Mouse (Mus musculus): ENCODE results near the gene Grik3.

The Grik3 gene

DNA sequence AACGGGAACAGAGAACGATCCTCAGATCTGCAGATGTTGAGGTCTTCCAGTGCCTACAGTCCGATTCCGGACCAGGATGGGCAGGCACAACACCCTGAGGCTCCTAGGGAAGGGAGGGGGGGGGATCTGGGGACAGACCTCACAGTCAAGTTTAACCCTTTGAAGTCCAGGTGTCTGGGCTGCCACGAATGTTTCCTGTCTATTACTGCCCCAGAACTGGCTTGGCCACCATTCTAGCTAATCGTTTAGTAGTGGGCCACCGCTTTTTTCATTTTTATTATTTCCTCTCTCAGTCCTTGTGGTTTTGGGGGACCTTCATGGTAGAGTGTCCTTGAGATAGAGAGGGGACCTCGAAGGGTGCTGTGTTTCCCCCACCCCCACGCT lies 1.6 kb downstream of the Grik3 start:
- DNase-seq (ENCODE audit: low spot score) = no peak

DNA sequence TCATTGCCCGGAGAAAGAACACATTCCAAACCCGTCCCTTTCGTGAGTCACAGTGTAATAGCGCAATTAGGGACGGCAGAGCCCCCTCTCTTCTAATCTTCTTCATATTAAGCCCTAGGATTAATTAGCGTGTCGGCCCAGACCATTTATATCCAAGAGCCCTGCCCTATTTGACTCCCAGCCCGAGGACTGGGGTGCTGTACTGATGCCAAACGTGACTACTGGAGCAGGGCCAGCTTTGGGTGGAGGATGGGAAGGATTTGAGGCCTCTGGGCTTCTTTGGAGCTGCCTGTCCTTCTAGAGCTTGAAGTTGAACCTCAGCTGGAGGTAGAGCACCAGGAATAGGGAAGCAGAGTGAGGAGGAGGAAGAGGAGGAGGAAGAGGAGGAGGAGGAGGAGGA lies 2.2 kb downstream of the Grik3 start:
- DNase-seq (ENCODE audit: low spot score) = no peak

GRCm38 (mm10) chr4:125493124-125493523 lies 2.6 kb downstream of the Grik3 start:
- DNase-seq (ENCODE audit: low spot score) = no peak

DNA sequence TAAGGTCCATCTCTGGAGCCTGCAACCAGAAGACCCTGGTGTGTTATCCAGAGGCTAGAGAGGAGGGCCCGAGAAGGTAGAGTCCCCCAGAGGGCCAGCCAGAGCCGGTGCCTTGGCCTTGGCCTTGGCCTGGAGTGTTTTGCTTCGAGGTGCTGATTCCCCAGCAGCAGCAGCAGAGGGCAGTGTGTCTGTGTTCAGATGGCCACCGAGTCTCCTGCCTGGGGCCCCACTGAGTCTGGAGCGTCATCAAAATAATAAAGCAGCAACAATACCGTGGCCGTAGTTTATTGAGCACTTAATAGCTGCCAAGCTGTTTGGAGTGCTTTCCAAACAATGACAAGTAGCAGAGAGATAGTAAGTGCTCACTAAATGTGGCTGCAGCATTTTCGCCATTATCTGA lies 5.0 kb downstream of the Grik3 start:
- no peak for DNase-seq (ENCODE audit: low spot score)

DNA sequence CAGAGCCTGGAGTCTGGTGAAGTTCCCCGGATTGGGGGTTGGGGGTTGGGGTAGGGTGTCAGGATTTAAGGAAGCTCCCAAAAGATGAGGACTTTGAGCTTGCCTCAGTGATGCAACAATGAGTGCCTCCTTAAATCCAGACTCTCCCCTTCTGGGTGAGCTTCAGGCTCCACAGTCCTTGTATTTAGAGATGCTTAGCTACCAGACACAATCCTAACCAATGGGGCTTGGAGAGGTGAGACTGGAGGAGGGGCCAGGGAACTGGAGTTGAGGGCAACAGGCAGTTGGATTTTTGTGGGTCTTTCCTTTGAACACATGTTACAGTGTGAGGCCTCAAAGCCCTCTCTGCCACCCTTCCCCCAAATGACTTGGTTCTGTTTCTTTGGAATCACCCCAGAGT lies 6.5 kb downstream of the Grik3 start:
- DNase-seq (ENCODE audit: low spot score) = no peak

DNA sequence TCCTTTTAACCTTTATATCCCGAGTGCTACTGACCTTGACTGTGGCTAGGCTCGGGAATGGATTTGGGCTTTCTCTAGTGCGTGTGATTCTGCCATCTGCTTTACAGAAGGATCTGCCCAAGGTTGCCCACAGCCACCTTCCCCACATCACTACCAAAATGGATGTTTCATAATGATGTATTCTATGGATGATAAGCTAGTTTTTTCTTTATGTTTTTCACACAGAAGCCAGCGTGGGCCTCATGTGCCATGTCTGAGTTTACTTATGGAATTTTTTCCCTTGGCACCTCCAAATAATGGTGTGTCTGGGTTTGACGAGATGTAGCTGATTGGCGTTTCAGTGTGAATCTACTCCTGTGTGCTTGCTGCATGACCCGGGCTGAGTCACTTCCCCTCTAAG lies 7.0 kb downstream of the Grik3 start:
- no peak for DNase-seq (ENCODE audit: low spot score)

DNA sequence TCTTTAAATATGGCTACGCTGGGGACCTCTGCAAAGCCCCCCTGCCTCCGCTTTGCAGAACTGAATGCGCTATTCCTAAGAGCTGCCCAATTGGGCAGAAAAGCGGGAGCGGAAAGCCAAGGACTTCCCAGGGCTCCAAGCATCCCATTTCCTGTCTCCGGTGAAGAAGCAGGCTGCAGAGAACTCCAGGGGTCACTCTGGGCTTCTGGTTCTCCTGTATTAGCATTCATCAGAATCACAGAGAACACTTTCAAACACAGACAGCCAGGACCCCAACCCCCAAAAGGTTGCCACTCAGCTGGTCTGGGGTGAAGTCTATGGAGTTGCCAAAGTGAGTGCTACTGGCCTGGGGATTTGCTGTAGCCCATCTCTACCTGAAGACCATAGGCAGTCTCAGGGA lies 8.4 kb downstream of the Grik3 start:
- no peak for DNase-seq (ENCODE audit: low spot score)

GRCm38 (mm10) chr4:125502861-125503260 lies 12.4 kb downstream of the Grik3 start:
- DNase-seq (ENCODE audit: low spot score) = no peak

GRCm38 (mm10) chr4:125512434-125512833 lies 21.9 kb downstream of the Grik3 start:
- DNase-seq (ENCODE audit: low spot score) = no peak

DNA sequence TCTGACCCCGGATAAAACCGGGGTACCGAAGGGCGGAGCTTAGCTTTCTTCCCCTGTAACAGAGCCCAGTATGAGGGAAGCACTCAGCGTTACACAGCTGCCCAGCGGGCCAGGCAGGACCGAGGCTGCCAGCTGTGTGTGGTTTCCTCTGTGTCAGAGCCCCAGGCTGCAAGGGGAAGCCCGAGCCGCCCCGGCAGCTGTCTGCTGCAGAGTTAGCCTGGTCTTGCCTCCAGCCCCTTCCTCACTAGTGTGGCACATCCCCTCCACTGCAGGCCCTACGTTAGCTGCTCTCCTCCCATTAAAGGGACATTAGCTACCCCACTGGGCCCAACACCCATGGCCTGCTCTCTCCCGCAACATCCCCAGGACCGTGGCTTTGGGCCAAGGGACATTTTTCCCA lies 25.1 kb downstream of the Grik3 start:
- no peak for DNase-seq (ENCODE audit: low spot score)

- DNase-seq (ENCODE audit: low spot score) = no peak
Measured at GRCm38 (mm10) chr4:125516612-125517011, 26.1 kb downstream of the Grik3 start.

- no peak for DNase-seq (ENCODE audit: low spot score)
Measured at GRCm38 (mm10) chr4:125518861-125519260, 28.4 kb downstream of the Grik3 start.

GRCm38 (mm10) chr4:125522931-125523330 lies 32.4 kb downstream of the Grik3 start:
- DNase-seq (ENCODE audit: low spot score) = no peak

DNA sequence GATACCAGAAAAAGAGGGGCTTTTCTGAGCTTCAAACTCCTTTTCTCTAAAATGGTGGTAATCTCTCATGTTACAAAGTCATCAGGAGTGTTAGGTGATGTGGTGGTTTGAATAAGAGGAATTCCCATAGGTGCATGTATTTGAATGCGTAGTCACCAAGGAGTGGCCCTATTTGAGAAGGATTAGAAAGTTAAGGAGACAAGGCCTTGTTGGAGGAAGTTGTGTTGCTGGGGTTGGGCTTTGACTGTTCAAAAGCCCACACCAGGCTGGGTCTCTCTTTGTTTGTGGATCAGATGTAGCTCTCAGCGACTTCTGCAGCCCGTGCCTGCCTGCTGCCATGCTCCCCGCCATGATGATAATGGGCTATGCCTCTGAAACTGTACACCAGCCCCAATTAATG lies 34.8 kb downstream of the Grik3 start:
- DNase-seq (ENCODE audit: low spot score) = no peak

DNA sequence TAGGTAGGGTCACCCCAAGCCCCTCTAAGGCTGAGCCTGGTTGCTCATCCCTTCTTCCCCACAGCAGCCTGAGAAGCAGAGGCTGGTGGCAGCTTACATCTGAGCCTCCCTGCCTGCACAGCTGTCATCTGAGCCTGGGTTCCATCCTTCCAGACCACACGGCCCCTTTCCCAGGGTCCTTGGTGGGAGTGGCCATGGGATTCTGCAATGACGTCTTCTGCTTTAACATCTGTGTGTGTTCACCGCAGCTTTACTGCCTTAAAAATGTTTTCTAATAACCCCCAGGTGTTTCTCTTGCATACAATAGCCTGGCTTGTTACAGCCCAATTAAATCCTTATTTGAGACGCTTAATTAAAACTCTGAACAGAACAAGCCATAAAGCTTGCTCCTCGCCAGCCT lies 35.9 kb downstream of the Grik3 start:
- DNase-seq (ENCODE audit: low spot score) = no peak

DNA sequence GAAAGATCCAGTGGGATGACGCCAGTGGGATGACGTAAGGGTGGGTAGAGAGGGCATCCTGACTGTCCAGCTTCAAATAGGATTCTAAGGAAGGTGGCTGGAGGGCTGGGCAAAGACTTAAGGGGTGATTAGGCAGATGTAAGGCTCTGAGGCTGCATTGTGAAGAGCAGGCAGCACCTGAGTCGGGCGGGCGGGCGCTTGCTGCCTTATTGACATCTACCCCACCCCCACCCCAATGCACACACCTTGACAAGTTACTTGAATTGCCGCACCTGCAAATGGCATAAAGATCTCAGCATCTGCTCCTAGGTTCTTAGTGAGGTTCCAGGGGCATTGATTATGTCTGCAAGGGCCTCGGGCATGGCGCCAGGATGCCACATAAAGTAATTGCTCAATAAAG lies 43.5 kb downstream of the Grik3 start:
- no peak for DNase-seq (ENCODE audit: low spot score)

DNA sequence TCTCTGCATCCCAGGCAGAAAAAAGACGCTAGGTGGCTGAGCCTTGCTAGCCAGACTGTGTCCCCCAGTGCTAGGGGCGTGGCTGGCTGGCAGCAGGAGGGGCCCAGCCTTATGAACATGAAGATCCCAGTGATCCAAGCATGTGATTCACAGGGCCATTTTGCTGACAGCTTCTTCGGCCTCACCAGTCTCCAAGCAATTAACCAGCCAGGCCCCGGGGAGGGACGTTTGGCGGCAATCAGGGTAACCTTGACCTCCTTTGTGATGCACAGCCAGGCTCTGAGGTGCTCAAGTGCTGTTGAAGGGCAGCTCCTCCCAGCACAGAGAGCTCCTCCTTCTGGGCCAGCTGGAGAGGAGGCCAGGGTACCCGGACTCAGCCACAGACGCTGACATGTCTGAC lies 43.9 kb downstream of the Grik3 start:
- no peak for DNase-seq (ENCODE audit: low spot score)

DNA sequence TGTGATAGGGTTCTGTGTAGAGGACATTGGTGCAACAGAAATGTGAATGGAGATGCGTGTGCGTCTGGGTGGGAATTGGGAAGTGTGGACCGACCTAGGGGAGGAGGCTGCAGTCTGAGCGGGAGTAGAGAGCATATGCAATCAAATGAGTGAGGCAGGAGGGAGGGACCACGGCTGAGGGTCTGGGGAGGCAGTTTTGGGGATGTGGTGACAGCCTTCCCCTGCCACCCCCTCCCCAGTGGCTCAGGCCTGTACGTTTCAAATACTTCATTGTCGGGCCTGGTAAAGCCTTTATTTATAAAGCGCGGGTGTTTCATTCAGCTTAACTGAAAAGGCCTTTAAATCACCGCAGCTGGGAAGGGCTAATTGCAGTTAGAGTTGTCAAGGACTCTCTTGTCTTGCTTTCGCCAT lies 44.5 kb downstream of the Grik3 start:
- DNase-seq (ENCODE audit: low spot score) = no peak

- no peak for DNase-seq (ENCODE audit: low spot score)
Measured at GRCm38 (mm10) chr4:125535465-125535864, 45.0 kb downstream of the Grik3 start.

- no peak for DNase-seq (ENCODE audit: low spot score)
Measured at GRCm38 (mm10) chr4:125535977-125536376, 45.5 kb downstream of the Grik3 start.

DNA sequence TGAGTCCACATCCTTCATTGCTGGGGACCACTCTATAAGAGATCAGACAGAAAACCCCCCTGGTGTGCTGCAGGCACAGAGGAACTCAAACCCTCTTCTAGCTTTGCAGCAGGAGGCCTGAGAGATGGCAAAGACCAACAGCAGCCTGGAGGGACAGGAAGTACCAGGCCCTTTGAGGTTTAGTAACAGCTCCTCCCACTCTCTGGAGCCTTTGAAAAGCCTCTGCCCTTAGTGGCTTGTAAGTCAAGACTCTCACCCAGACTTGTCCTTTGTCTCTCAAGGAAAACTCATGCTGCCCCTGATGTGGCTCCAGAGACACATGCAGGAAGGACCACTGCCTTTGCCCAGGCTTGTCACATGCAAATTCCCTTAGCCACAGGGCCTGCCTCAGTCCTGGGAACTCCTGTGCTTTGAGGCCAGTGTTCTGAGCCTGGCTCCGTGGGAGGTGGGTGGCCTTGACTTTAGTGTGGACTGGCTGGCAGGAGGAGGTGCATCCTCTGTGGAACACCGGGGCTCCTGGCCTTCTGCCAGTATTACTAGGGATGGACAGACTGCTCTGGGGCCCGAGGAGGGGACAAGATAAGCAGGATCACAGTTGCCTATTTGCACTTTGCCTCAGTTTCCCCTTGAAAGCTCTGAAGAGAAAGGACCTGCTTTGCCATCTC lies 47.9 kb downstream of the Grik3 start:
- DNase-seq (ENCODE audit: low spot score) = no peak

DNA sequence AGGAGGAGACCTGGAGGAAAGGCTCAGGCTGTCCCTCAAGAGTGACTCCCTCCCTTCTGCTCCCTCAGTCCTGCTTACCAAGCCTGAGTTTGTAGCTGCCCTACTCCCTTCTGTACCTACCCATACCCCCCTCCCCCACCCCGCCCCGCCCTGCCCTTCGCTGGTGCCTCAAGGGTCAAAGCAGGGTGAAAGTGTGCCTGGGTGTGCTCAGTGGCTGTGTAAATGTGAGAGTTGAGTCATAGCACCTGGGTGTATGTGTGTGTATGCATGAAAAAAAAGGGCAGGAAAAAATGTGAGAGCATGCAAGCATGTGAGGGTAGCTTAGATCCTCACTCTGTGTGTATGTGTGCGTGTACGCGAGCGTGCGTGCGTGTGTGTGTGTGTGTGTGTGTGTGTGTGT lies 49.1 kb downstream of the Grik3 start:
- DNase-seq (ENCODE audit: low spot score) = no peak

DNA sequence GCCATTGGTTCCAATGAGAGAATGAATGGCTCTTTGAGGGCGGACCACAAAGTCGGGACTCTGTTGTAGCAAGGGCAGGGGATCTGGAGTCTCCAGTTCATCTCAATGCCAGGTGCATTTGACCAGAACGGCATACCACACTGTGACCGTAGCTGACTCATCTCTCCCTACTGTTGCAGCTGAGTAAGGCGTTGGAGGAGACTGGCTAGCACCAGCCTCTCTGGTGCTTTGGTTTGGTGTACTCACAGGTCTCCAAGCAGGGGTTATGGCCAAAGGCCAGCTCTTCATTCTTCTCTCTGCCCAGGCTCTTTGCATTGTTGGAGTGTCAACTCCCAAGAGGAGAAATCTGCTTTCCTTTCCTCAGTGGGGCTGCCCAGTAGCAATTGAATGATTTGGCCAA lies 52.7 kb downstream of the Grik3 start:
- no peak for DNase-seq (ENCODE audit: low spot score)

GRCm38 (mm10) chr4:125544947-125545767 lies 54.7 kb downstream of the Grik3 start:
- DNase-seq (ENCODE audit: low spot score) = no peak
